Mouse (Mus musculus) spleen, postnatal 10 days (tissue): ENCODE results near the gene Olfr49.
"Not testable (repeated sequence)": the region's sequence is repeated elsewhere in the genome, so short reads cannot be mapped to it uniquely, and the experiment has no call there.

ENCODE experiments used
- DNase-seq, 2 experiments: peaks; one replicate each; pipeline ENCODE4 v3.0.0; 2021 to 2022; ENCODE audit warnings: low spot score in 2 of 2

Gene Olfr49

DNA sequence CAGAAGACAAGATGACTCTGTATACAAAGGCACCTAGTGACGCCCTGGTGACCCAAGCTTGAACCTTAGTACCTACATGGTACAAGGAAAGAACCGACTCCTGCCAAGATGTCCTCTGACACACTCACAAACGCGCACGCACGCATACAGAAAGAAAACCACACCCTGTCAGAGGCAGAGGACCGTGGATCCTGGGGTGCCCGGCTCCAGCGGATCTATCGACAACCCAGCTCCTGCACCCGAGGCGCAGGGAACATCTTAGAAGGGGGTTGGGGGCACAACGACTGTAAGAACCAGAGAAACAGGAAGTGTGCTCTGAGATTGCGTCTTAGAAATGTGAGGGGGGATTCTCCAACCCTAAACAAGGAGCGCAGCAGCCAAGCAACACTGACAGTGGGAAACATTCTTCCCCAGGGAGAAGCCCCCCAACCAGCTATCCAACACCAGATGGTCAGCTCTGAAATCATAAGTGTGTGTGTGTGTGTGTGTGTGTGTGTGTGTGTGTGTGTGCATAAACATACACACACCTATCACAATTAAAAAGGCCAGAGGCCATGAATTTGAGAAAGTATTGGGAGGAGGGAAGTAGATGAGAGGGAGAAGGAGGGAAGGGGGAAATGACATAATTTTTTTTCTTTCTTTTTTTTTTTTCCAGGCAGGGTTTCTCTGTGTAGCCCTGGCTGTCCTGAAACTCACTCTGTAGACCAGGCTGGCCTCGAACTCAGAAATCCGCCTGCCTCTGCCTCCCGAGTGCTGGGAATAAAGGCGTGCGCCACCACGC lies 53.4 kb downstream of the Olfr49 start:
- DNase-seq, result peak in 1 of 2 experiments; percentile 59

DNA sequence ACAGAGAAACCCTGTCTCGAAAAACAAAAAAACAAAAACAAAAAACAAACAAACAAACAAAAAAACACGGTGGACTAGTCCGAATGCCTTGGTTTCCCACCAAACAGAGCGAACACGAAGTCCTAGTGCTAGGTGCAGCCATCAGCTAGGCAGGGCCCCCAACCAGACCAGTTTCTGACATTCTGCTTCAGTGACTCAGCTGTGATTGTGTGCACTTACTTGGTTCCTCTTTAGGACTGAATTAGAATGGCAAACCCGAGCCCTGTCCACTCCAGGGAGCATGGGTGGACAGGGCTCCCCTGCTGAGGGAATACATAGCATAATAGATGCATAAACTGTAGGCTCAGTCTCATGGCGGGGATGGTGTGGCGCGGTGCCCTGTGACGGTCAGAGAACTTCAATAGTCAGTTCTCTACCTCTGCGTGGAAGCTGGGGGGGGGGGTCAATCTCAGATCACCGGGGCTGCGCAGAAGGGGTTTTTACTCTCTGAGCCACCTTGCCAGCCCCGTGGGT lies 54.0 kb downstream of the Olfr49 start:
- DNase-seq, result peak in 1 of 2 experiments; percentile 42

DNA sequence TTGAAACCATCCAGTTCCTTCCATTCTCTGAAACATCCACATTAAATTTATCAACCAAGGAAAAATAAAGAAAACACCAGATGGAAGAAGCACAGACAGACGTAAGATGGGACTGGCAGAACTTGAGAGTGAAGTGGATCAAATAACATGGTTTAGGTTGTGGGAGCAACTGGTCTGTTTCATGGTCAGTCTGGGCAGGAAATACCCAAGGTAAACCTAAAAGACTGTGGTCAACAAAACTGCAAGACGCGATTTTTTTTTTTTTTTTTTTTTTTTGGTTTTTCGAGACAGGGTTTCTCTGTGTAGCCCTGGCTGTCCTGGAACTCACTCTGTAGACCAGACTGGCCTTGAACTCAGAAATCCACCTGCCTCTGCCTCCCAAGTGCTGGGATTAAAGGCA lies 54.9 kb downstream of the Olfr49 start:
- DNase-seq, result not testable (repeated sequence)

DNA sequence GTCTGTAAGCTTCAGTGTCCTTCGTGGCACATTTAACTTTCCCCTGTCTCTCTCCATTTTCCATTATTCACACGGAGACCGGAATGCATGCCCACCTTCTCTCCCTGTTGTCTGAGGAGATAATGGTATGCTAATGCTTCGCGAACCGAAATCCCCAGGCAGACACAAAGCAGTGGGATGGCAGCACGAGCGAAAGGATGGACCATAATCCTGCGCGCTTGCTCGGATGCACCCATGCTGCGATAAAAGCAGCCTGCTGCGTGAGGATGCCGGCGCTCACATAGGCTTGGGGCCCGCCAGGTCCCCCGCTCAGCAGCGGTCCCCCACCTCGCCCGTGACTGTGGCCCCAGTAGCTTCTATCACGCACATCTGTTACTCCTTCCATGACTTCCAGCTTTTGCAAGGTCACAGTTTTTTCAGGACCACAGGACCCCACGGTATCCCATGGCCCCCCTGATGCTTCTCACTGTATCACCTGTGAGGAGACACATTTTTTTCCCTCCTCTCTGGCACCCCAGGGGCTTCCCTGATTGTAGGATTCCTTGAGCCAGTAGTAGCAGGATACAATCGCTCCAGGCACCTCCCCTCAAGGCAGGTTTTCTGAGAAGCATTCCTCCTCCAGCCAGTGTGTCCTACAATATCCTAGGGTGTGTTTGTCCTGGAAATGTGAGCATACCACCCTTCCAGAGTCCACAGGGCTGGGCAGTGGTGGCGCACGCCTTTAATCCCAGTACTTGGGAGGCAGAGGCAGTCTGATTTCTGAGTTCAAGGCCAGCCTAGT lies 55.6 kb downstream of the Olfr49 start:
- DNase-seq, result no peak

DNA sequence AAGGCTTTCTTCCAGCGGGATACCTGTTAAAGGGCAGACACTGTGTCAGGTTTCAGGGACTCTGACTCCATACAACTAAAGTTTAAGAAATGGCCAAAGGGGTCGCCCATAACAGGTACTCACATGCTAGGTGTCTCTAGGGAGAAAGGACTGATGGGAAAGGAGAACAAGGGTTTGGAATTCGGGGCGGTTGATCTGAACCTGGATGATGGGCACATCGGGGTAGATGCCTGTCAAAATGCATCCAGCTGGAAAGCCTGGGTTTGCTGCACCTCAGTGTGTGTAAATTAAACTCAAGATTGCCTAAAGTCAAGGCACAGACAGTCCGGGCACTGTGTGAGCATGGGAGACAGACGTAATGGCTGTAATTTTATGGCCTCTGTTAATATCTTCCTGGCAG lies 56.2 kb downstream of the Olfr49 start:
- DNase-seq, result no peak
